Mouse (Mus musculus) embryo, embryonic 11.5 days (tissue): ENCODE results near the gene Slc17a3.

Experiments used
- DNase-seq: peaks from one replicate; pipeline ENCODE4 v3.0.0-alpha.2; 2012; ENCODE audit warnings: low read depth, low spot score

Slc17a3 gene

GRCm38 (mm10) chr13:23839308-23839707 is at the start of gene Slc17a3:
Gene Slc17a3 (plus strand): TSS chr13:23839434.
- no peak for DNase-seq

GRCm38 (mm10) chr13:23792520-23792919 is 46.7 kb upstream of the Slc17a3 start:
- DNase-seq = peak; percentile 51

GRCm38 (mm10) chr13:23799405-23799804 is 39.8 kb upstream of the Slc17a3 start:
- no peak for DNase-seq

- DNase-seq = no peak
Observed at GRCm38 (mm10) chr13:23804532-23804931, 34.7 kb upstream of the Slc17a3 start.

- DNase-seq = no peak
Observed at GRCm38 (mm10) chr13:23806422-23807052, 32.7 kb upstream of the Slc17a3 start, which contains the start of gene Slc17a2. Gene Slc17a2 (plus strand): TSS chr13:23806993.

- no peak for DNase-seq
Observed at GRCm38 (mm10) chr13:23816148-23816547, 23.1 kb upstream of the Slc17a3 start.

DNA sequence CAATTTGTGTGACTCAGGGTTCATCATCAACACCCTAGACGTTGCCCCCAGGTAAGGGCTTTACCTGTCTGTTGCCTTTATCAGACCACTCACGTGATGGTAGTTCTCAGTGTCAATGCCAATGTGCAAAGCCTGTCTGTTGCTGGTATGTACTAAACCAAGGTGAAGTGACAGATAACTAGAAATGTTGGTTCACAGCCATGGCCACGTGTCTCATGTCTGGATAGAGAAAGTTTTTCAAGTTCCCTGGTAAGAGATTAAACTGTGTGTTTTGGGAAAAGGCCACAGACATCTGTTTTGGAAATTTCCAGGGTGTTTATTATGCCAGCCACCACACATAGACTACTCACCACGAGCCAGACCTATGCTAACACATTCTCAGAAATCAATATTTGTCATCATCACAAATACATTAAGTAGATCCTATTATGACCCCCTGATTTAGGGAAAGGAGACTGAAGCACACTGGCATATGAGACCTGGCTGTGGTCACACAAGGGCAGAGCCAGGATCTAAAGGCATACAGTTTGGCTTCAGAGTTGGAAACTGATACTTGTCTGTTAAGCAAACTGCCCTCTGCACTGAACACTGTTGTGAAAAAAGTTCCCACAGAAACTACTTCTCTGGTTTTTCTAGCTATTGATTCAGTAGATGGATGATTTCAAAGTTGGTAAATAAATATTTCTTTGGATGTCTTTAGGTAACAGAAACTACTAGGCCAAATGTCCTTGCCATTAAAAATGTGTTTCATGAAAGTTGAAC is 18.9 kb upstream of the Slc17a3 start:
- DNase-seq = no peak

DNA sequence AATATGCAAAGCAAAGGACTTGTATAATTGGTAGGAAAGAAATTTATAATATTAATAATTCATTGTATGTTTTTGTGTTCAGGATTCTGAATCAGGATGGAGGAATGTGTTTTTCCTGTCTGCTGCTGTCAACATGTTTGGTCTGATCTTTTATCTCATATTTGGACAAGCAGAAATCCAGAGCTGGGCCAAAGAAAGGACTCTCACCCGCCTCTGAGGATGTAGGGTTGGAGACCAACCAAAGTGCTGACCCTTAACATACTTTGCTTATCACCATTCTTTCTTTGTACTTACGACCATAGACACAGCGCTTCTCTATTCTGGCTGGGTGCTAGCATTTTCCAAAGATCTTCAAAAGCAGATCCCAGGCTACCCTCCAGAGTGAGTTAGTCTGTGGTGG is 17.0 kb upstream of the Slc17a3 start:
- no peak for DNase-seq

DNA sequence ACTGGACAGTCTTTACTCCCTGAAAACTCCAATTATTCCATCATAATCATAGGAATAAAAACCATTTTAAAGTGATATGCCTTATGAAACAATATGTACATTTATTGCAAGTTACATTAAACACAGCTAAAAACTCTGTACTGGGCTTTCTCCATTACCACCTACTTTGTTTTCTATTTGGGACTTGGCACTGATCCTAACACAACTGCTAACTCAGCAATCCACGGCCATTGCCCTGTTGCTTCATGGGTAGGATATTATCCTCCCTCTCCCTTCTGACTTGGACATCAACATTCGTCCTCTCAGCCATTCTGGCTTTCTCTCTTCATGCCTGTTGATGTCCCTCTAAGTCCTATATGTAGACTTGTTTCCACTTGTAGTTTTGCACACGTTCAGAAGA is 12.6 kb upstream of the Slc17a3 start:
- no peak for DNase-seq

DNA sequence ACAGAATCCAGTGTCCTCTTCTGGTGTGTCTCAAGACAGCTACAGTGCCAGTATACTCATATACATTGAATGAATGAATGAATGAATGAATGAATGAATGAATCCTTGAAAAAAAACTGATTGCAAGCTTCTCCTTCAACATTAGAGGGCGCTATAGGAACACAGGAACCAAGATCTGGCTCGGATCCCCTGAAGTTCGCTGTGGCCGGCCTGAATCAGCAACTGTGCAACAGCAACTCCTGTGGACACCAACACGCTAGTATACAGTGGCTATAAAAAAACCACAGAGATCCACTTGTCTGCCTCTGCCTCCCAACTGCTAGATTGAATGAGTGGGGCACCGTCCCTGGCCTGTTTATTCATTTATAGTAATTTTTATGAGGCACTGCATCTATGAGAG is 6.2 kb upstream of the Slc17a3 start:
- peak; percentile 22 for DNase-seq

GRCm38 (mm10) chr13:23834836-23835235 is 4.4 kb upstream of the Slc17a3 start:
- no peak for DNase-seq

GRCm38 (mm10) chr13:23836630-23837029 is 2.6 kb upstream of the Slc17a3 start:
- DNase-seq = no peak

DNA sequence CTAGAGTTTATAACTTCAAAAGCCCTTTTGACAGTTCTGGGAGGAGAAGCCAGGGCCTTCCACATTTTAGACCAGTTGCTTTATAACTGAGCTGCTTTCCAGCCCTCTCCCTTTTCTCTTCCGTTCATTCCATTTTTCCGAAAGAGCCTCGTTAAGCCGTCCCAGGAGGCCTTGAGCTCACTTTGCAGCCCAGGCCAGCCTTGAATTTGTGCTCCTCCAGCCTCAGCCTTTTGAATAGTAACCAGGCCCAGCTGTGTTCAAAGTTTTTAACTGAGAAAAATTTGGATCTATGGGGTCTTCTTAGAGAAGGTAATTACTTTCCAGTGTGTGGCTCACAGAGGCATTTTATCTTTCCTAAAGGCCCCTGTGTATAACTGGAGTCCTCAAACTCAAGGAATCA is 6.6 kb downstream of the Slc17a3 start:
- no peak for DNase-seq

DNA sequence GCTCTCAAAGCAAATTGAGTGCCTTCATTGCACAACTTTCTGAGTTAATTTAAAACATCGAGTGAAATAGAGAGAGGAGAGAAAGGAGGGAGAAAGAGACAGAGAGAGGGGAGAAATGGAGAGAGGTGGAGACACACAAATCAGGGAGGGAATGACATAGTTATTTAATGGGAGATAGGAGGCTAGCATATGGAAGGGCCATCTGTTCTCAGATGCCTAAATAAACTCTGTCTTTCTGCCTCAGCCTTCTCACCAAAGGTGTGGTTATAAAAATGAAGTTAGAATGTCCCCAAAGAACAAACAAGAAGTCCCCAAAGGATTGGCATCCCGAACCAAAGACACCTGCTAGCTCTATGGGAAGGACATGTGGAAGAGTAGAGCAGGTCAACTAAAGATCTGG is 10.1 kb downstream of the Slc17a3 start:
- DNase-seq = no peak

DNA sequence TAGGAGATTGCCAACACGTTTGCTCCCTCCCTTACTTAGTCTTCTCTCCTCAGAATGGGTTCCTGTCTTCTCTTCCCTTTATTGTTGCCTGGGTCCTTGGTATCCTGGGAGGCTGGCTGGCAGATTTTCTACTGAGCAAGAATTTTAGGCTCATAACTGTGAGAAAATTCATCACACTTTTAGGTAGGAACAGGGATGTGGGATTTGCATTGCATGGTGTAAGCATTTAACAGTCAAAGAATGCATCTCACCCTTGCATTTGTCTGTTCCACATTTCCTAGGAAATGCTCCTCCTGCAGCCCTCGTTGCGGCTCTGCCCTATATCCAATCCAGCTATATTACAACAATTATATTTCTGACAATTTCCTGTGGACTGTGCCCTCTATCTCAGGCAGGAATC is 17.2 kb downstream of the Slc17a3 start:
- no peak for DNase-seq

DNA sequence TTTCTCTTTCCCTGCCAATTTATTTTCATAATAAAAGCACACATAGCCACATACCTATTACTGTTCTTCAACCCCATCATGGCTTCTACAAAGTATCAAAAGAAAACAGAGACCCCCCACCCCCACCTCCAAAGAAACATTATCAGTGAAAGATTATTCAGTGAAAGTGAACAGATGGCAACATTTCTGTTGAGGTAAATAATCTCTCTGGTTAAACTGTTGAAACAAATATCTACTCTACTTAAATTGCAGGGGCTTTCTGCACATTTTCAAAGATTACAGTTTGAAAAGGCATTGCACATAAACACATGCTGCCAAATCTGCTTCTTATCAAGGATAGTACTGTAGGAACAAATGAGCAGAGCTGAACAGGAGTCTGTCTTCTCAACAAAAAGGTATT is 22.6 kb downstream of the Slc17a3 start:
- no peak for DNase-seq

GRCm38 (mm10) chr13:23864711-23865110 is 25.5 kb downstream of the Slc17a3 start:
- no peak for DNase-seq

DNA sequence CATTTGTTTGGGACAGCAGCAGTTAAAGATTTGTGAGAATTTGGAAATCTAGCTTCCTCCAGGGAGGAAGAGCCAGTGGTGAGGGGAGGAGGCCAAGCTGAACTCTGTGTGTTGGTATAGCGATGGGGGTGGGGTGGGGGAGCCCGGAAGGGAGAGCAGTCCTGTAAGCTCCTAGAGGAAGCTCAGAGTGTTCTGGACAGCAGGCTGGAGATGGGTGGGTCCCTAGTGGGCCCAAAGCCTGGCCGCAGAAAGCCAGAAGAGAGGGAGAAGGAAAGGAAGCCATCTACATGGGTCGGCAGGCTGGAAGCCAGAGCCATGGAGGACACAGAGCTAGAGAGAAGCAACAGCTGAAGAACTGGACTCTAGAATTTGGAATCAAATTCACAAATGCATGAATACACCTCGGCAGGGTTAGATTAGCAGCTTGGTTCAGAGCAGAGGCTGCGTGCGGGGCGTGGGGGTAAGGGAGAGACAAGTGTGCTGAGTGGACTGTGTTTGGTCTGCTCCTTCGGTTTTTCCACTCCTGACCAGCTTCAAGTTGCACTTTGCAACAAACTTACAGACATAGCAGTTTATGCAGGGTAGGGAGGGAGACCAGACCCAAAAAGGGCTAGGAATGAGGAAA is 27.0 kb downstream of the Slc17a3 start:
- no peak for DNase-seq

GRCm38 (mm10) chr13:23867000-23867399 is 27.8 kb downstream of the Slc17a3 start:
- no peak for DNase-seq

DNA sequence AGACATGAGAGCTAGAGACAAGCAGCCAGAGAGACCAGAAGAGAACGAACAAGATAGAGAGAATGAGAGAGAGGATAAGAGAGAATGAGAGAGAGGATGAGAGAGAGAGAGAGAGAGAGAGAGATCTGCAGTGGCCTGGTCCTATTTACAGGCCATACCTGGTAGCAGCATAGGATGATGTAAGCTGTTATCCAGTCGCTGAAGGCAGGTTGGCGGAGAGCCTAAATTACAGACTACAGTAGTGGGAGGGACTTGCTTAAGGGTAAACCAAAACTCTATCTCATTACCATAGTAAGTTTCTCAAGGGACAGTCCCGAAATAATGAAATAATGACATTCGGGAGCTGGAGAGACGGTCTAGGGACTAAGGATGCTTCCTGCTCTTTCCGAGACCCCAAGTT is 28.2 kb downstream of the Slc17a3 start, which contains the start of gene Slc17a1:
TSS of gene Slc17a1 (plus strand) at position 346 of the 400 bp plus-strand sequence.
- no peak for DNase-seq

- no peak for DNase-seq
Observed at GRCm38 (mm10) chr13:23868790-23869533, 29.7 kb downstream of the Slc17a3 start.

GRCm38 (mm10) chr13:23869996-23870395 is 30.8 kb downstream of the Slc17a3 start:
- no peak for DNase-seq
